Mouse (Mus musculus): ENCODE data around the gene Pnpla8.

The Pnpla8 gene

GRCm38 (mm10) chr12:44330216-44330719 lies 109.1 kb downstream of the Pnpla8 start:
- in situ Hi-C loops (cut with MboI; ENCODE audit: low pct_unique_long_range_greater_than_20kb in 1 of 2, low sequenced_read_pairs in 2 of 2, unreplicated experiment in 1 of 2): no loop called here

- in situ Hi-C loops (cut with MboI; ENCODE audit: low pct_unique_long_range_greater_than_20kb in 1 of 2, low sequenced_read_pairs in 2 of 2, unreplicated experiment in 1 of 2): no loop called here
These were observed 116.0 kb downstream of the Pnpla8 start for GRCm38 (mm10) chr12:44337136-44337640.

- in situ Hi-C loops (cut with MboI; ENCODE audit: low pct_unique_long_range_greater_than_20kb in 1 of 2, low sequenced_read_pairs in 2 of 2, unreplicated experiment in 1 of 2): no loop called here
These were observed 117.0 kb downstream of the Pnpla8 start for GRCm38 (mm10) chr12:44338195-44338622.

- in situ Hi-C loops (cut with MboI; ENCODE audit: low pct_unique_long_range_greater_than_20kb in 1 of 2, low sequenced_read_pairs in 2 of 2, unreplicated experiment in 1 of 2): no loop called here
These were observed 122.9 kb downstream of the Pnpla8 start for GRCm38 (mm10) chr12:44344075-44344474.

GRCm38 (mm10) chr12:44345251-44345650 lies 124.1 kb downstream of the Pnpla8 start:
- in situ Hi-C loops (cut with MboI; ENCODE audit: low pct_unique_long_range_greater_than_20kb in 1 of 2, low sequenced_read_pairs in 2 of 2, unreplicated experiment in 1 of 2): no loop called here

- in situ Hi-C loops (cut with MboI; ENCODE audit: low pct_unique_long_range_greater_than_20kb in 1 of 2, low sequenced_read_pairs in 2 of 2, unreplicated experiment in 1 of 2): no loop called here
These were observed 125.0 kb downstream of the Pnpla8 start for GRCm38 (mm10) chr12:44346143-44346542.

- in situ Hi-C loops (cut with MboI; ENCODE audit: low pct_unique_long_range_greater_than_20kb in 1 of 2, low sequenced_read_pairs in 2 of 2, unreplicated experiment in 1 of 2): no loop called here
These were observed 133.9 kb downstream of the Pnpla8 start for GRCm38 (mm10) chr12:44355116-44355515.

GRCm38 (mm10) chr12:44357460-44357859 lies 136.3 kb downstream of the Pnpla8 start:
- in situ Hi-C loops (cut with MboI; ENCODE audit: low pct_unique_long_range_greater_than_20kb in 1 of 2, low sequenced_read_pairs in 2 of 2, unreplicated experiment in 1 of 2): no loop called here

GRCm38 (mm10) chr12:44357881-44358280 lies 136.7 kb downstream of the Pnpla8 start:
- in situ Hi-C loops (cut with MboI; ENCODE audit: low pct_unique_long_range_greater_than_20kb in 1 of 2, low sequenced_read_pairs in 2 of 2, unreplicated experiment in 1 of 2): no loop called here

GRCm38 (mm10) chr12:44371076-44371710 lies 150.0 kb downstream of the Pnpla8 start:
- in situ Hi-C loops (cut with MboI; ENCODE audit: low pct_unique_long_range_greater_than_20kb in 1 of 2, low sequenced_read_pairs in 2 of 2, unreplicated experiment in 1 of 2): no loop called here

Measured in mouse embryonic stem cell (cell line).